Mouse (Mus musculus) kidney, adult 2 months (tissue): ENCODE measurements around the gene Ankfy1. TPM values are rescaled to one million over a fixed set of nuclear protein-coding genes. Genes with fewer than 3 reads are reported as not detected.

Experiments used
- DNase-seq: peaks from one replicate; pipeline ENCODE4 v3.0.0; 2021
- H3K27ac ChIP-seq: fragments of 200-500 bp; 2 replicates; pipeline ENCODE4 v1.5.1; 2012; ENCODE audit warnings: low read depth, low read length, control low read depth, inconsistent platforms; ENCODE audit not compliant: insufficient read depth
- H3K27me3 ChIP-seq: fragments of 200-500 bp; replicated peaks from 2 replicates; pipeline ENCODE4 v1.6.1; 2012; ENCODE audit warnings: mild to moderate bottlenecking, moderate library complexity, low read length, inconsistent platforms; ENCODE audit not compliant: control insufficient read depth, insufficient read depth
- H3K36me3 ChIP-seq: fragments of 200-500 bp; 2 replicates; pipeline ENCODE4 v1.6.1; 2012; ENCODE audit warnings: mild to moderate bottlenecking, moderate library complexity, low read length, inconsistent platforms; ENCODE audit not compliant: control insufficient read depth, insufficient read depth
- H3K4me1 ChIP-seq: fragments of 200-500 bp; 2 replicates; pipeline ENCODE4 v1.6.1; 2011; ENCODE audit warnings: low read length; ENCODE audit not compliant: control insufficient read depth, insufficient read depth
- H3K4me3 ChIP-seq: fragments of 200-500 bp; 2 replicates; pipeline ENCODE4 v1.5.1; 2011; ENCODE audit warnings: mild to moderate bottlenecking, low read depth, low read length, control low read depth; ENCODE audit not compliant: insufficient read depth
- CTCF ChIP-seq: fragments of 200-500 bp; conservative IDR thresholded peaks from 2 replicates; pipeline ENCODE4 v1.5.1; 2011; ENCODE audit warnings: low read depth, mild to moderate bottlenecking, control low read depth, low read length, moderate library complexity, mixed read lengths; ENCODE audit not compliant: insufficient read depth, insufficient read length
- POLR2A ChIP-seq: fragments of 200-500 bp; IDR thresholded peaks from one replicate; pipeline ENCODE4 v1.6.1; 2011; ENCODE audit warnings: low read depth, low read length, control low read depth
- WGBS: fragments of 180-500 bp; shearing (Covaris S2); methylation state at CpG from one replicate; pipeline ENCODE4 v1.1.7; 2018; 5-methylcytosine and 5-hydroxymethylcytosine counted together
- polyA plus RNA-seq: library from polyadenylated mRNA; depleted of rRNA; stranded (reverse); fragments of >200 nt; gene quantifications from 2 replicates; pipeline ENCODE4 v1.2.3, GENCODE M21; 2012

Gene Ankfy1
- polyA plus RNA-seq, 1 experiment: 25.9 TPM

- H3K27me3 ChIP-seq: no peaks in the 10 kb centered on the region
- no peak for DNase-seq
- H3K4me1 ChIP-seq: 0 out of 2 replicates have a peak, but pooled peaks cover 2% of the 10 kb centered on the region
- TF ChIP-seq POLR2A (no peak), CTCF (no peak)
- no peak overlapping the region for H3K27ac ChIP-seq
- H3K36me3 ChIP-seq: no peaks in the 10 kb centered on the region
- no peak overlapping the region for H3K4me3 ChIP-seq
These were observed 19.2 kb upstream of the Ankfy1 start for GRCm38 (mm10) chr11:72670634-72671033.

GRCm38 (mm10) chr11:72671294-72671988 lies 18.4 kb upstream of the Ankfy1 start:
- DNase-seq: no peak
- H3K27ac ChIP-seq: no peak overlapping the region
- TF ChIP-seq POLR2A (no peak), CTCF (no peak)
- H3K4me3 ChIP-seq: no peak overlapping the region
- 74% methylated on average over 6 of the region's 6 CpGs for WGBS
- no peaks in the 10 kb centered on the region for H3K36me3 ChIP-seq
- no peaks in the 10 kb centered on the region for H3K27me3 ChIP-seq
- 0 out of 2 replicates have a peak, but pooled peaks cover 2% of the 10 kb centered on the region for H3K4me1 ChIP-seq

DNA sequence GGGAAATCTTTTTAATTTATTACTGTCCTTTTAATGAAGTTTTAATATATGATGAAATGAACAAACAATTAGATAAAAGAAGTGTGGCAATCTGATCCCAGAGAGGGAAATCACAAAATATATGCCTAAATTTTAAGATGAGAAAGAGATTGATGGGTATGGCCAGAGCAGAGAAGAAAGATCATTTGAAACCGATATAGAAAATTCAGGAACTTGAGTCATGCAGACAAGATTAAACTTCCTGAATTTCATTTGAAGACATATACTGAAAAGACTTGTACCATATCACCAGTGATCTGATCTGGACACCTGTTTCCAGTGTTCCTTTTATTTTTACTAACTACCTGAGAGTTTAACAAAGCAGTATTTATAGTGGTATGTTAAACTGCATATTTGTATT lies 17.4 kb upstream of the Ankfy1 start:
- 0 out of 2 replicates have a peak, but pooled peaks cover 2% of the 10 kb centered on the region for H3K4me1 ChIP-seq
- H3K27ac ChIP-seq: no peak overlapping the region
- no peaks in the 10 kb centered on the region for H3K27me3 ChIP-seq
- DNase-seq: no peak
- TF ChIP-seq CTCF (no peak), POLR2A (no peak)
- 59% methylated on average over 1 of the region's 1 CpGs for WGBS
- H3K4me3 ChIP-seq: no peak overlapping the region
- H3K36me3 ChIP-seq: no peaks in the 10 kb centered on the region

GRCm38 (mm10) chr11:72675280-72675679 lies 14.5 kb upstream of the Ankfy1 start:
- no peak overlapping the region for H3K27ac ChIP-seq
- no peak for DNase-seq
- no peaks in the 10 kb centered on the region for H3K36me3 ChIP-seq
- H3K4me3 ChIP-seq: no peak overlapping the region
- no peaks in the 10 kb centered on the region for H3K27me3 ChIP-seq
- H3K4me1 ChIP-seq: 0 out of 2 replicates have a peak, but pooled peaks cover 2% of the 10 kb centered on the region
- TF ChIP-seq CTCF (no peak), POLR2A (no peak)
- 85% methylated on average over 2 of the region's 2 CpGs for WGBS

GRCm38 (mm10) chr11:72680726-72681125 lies 9.1 kb upstream of the Ankfy1 start:
- TF ChIP-seq CTCF (no peak), POLR2A (no peak)
- H3K27ac ChIP-seq: no peak overlapping the region
- no peak for DNase-seq
- no peak overlapping the region for H3K4me3 ChIP-seq
- H3K36me3 ChIP-seq: peaks cover 2% of the 10 kb centered on the region
- H3K27me3 ChIP-seq: no peaks in the 10 kb centered on the region
- no peaks in the 10 kb centered on the region for H3K4me1 ChIP-seq

GRCm38 (mm10) chr11:72683402-72683801 lies 6.4 kb upstream of the Ankfy1 start:
- Histone ChIP-seq H3K27me3 (no peaks in the 10 kb centered on the region), H3K4me3 (no peak overlapping the region), H3K36me3 (peaks cover 2% of the 10 kb centered on the region), H3K4me1 (no peaks in the 10 kb centered on the region), H3K27ac (no peak overlapping the region)
- WGBS: 87% methylated on average over 2 of the region's 2 CpGs
- DNase-seq: no peak
- TF ChIP-seq CTCF (no peak), POLR2A (no peak)

GRCm38 (mm10) chr11:72686697-72687096 lies 3.1 kb upstream of the Ankfy1 start:
- H3K36me3 ChIP-seq: no peaks in the 10 kb centered on the region; the same call in 1 of the 2 replicates
- H3K27me3 ChIP-seq: no peaks in the 10 kb centered on the region
- no peak for DNase-seq
- H3K4me1 ChIP-seq: peaks cover 7% of the 10 kb centered on the region; the same call in 1 of the 2 replicates
- no peak for TF ChIP-seq CTCF
- TF ChIP-seq POLR2A: no peak
- H3K4me3 ChIP-seq: no peak overlapping the region
- no peak overlapping the region for H3K27ac ChIP-seq
